Mouse (Mus musculus): ENCODE results near the gene Ahnak. TPM values are rescaled to one million over a fixed set of nuclear protein-coding genes. Genes with fewer than 3 reads are reported as not detected.
"Not testable (repeated sequence)": the region's sequence is repeated elsewhere in the genome, so short reads cannot be mapped to it uniquely, and the experiment has no call there.

Gene Ahnak
- total RNA-seq, 2 experiments from 2014 or later = 15.7 to 23.9 TPM

DNA sequence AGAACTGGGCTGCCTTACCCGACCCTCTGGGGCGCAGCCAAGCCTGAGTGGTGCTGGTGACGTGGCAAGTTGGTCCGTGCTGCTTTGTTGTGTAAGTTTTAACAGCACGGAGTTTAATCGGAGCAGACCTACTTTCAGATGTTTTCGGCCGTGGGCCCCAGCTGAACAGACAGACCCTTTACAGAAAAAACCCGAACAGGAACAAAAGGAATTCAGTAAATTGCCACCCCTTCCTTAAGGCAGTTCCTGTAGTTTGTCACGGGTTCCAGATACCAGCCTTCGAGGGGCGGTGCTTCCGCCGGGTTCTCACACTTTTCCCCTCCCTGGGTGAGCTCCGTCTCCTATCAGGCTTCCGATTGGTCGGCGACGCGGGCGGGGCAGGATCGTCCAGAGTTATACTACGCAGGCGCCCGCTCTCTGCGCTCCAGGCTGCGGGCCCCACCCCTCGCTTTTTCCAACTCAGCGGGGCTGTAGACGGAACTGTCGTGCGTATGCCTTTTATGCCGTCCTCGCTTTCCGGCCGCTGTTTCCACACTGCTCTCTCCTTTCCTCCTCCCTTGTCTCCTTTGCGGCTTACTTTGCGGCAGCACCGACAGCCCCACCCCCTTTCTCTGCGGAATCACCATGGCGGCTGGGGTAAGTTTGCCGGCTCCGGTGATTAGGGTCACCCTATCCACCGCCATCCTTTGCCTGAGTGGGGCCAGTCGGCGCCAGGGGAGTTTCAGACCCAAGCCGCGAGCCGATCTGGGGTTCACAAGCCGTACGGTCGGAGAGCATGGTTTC, 22.3 kb upstream of the Ahnak start, which contains the start of gene Eef1g:
Gene Eef1g (plus strand): TSS at position 452 of the 783 bp plus-strand sequence.
- intact Hi-C loops (cut with DNase I) = no loop called here
- peak; percentile 99 to 100 for DNase-seq (ENCODE audit: low spot score in 2 of 2)

DNA sequence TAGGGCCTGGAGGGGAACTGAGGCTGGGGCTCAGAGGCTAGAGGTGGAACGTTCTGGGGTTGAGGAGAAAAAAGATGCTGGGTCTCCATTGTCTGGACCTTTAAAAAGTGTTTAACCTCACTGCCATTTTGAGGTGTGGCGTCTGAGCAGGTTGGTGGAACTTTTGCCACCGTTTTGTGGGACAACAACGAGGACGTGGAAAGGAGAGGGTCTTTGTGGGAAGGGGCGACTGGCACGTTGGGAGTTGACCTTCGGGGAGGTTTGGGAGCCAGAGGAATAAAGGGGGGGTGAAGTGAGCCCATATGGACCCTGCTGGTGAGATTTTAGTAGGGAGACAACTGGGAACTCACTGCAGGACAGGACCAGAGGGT, 21.7 kb upstream of the Ahnak start:
- no peak for DNase-seq (ENCODE audit: low spot score in 2 of 2)
- intact Hi-C loops (cut with DNase I) = no loop called here

DNA sequence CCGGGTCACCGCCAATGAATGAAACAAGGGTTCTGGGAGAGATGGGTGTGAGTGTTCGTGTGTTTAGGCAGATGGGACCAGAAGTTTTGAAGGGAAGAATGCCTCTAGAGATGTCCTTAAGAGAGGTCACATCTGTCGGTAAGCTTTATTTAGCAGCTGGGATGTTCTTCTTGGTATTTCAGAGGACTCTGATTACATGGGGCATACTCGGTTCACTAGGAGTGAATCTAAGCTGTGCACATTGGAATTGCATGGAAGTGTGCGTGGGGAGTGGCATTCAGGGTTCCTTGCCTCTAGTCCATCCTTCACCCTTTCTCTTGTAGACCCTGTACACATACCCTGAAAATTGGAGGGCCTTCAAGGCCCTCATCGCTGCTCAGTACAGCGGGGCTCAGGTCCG, 21.2 kb upstream of the Ahnak start:
- intact Hi-C loops (cut with DNase I) = no loop called here
- no peak for DNase-seq (ENCODE audit: low spot score in 2 of 2)

DNA sequence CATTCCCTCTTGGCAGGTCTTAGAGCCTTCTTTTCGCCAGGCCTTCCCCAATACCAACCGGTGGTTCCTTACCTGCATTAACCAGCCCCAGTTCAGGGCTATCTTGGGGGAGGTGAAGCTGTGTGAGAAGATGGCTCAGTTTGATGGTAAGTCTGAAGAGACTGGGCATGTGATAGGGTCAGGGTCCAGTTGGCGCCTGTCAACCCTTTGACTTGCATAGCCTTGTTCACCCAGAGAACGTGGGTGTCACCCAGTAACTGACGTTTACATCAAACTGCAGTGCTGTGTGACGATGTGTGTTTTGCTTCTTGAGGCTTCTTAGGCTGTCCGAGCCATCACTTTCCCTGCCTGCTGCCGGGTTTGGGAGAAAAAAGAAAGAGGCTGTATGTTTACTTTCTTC, 16.6 kb upstream of the Ahnak start:
- DNase-seq (ENCODE audit: low spot score in 2 of 2); intact Hi-C loops (cut with DNase I): not testable (repeated sequence)

DNA sequence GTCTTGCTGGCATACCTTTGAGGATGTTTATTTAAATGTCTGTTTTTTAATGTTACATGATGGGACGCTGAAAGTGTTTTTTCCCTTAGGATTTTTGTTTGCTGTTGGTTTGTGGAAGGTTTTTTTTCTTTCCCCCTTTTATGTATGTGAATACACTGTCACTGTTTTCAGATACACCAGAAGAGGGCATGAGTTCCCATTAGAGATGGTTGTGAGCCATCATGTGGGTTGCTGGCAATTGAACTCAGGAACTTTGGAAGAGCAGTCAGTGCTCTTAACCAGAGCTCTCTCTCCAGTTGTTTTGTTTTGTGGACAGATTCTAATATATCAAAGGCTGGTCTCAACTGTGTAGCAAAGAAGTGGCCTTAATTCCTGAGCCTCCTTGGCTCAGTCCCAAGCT, 14.4 kb upstream of the Ahnak start:
- no peak for DNase-seq (ENCODE audit: low spot score in 2 of 2)
- intact Hi-C loops (cut with DNase I) = loop anchor here (5.0 kb wide), 1 partner anchor 138 kb away; no protein-coding TSS in a partner anchor

DNA sequence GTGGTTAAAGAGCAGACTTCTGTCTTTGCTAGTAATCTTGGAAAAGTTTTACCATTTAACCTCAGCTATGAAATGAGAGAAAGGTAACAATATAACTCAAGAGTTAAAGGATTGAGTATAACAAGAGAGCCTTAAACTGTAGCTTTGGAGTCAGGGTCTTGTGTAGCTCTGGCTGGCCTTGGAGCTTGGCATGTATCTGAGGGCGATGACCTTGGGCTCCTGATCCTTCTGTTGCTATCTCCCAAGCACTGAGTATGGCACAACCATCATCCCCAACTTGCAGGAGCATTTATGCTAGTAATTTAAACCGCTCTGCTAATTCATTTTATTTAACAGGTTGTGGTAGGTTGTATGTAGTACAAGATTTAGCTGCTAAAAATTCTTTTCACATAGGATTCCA, 13.6 kb upstream of the Ahnak start:
- intact Hi-C loops (cut with DNase I) = loop anchor here (5.0 kb wide), 1 partner anchor 137 kb away; no protein-coding TSS in a partner anchor
- no peak for DNase-seq (ENCODE audit: low spot score in 2 of 2)

DNA sequence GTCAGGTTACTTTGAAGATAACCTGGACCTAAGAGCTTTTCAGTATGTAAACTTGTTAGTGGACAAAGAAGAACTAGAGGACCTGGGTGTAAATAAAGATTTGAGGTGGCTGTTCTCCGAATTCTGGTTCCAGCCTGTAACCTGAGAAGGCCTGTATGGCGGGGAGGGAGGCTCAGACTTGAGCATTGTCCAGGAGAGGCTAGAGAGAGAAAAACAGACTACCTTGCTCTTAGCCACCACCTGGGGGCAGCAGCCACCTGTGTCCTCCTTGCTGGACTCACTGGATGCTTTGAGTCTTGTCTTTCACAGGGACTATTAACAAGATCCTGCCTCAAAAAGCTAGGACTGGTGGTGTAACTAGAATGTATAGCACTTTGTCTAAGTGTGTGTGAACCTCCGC, 12.5 kb upstream of the Ahnak start:
- intact Hi-C loops (cut with DNase I) = loop anchor here (2.0 to 5.0 kb wide), 2 partner anchors 106 to 136 kb away; no protein-coding TSS in a partner anchor
- no peak for DNase-seq (ENCODE audit: low spot score in 2 of 2)

DNA sequence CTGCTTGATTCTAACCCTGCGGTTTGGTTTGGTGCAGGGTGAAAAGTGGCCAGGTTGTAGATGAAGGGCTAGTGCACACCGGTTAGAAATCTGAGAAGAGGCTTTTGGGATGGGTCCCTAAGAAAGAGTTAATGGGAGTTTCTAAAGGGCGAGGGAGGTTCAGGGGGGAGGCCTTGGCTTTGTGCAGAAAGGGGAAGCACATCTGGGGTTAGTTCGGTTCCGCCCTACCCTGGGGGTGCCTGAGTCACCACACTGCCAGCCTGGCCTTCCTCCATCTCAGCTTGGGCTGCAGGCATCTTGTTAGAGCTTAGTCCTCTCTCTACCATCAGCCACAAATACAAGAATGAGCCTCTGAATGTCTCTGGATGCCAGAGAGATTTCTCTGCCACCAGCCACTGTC, 8.3 kb upstream of the Ahnak start:
- intact Hi-C loops (cut with DNase I) = no loop called here

DNA sequence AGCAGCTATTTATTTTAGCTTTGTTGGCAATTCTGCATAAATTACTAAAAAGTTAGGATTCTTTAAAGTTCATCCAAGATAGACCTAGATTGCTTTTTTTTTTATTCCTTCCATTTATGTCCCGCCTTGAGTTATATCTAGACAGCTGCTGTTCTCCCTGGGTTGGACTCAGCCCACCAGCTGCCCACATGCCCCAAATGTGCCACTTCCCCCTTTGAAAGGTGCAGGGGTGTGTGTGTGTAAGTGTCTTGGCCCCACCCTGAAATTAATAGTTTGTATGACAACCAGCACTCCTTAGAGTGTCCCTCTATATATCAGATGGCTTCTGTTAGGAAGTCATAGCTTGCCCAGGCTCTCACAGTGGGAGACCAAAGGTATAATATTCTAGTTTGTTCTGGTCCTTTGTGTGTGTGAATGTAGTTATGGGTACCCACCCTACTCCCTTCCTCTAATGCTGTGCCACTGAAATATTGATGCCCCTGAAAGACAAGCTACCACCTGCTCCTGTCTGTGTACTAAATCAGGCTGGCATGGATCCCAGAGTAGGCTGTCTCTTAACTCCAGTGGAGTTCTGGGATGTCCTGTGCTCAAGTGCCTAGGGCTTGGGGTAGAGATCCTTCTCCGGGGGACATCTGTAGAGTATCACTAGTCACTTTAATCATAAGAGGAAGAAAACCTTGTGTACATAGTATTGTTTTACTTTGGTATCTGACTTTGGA, 7.5 kb upstream of the Ahnak start:
- intact Hi-C loops (cut with DNase I) = no loop called here
- no peak for DNase-seq (ENCODE audit: low spot score in 2 of 2)

More for the DNA sequence above, 8.3 kb upstream of the Ahnak start:
- no peak for DNase-seq (ENCODE audit: low spot score in 2 of 2)

DNA sequence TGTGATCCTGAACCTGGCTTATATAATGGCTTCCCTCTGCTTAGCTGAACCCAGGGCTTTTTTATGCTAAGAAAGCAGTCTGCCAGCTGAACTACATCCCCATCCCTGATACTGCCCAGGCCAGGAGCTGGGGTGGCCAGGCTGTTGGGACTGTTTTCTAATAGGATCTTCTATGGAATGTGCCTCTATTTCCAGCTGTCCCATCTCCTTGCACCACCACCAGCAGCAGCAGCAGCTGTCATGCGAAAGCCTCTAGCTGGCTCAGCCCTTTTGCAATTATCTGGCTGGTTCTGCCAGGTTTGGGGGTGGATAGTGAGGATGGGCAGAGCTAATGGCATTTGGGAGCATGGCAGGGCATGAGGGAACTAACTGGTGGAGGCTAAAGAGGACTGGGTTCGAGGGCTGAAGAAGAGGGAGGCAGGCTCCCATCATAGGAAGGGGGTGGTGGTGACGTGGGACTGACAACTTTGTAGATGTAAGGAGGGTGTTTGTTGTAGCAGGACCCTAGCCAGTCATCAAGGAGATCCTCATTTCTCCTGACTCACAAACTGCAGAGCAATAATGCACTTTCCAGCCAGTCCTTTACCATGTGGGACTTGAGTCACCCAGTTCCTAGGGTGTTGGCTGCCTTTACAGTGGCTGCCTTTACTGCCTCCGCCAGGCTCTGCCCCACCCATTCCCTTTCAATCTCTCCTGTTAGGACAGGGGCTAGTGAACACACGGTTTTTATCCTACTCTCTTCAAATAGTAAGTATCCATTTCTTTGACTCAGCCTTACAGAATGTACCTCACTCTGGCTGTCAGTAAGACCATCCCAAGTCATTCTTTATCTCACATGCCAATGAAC, 6.6 kb upstream of the Ahnak start:
- intact Hi-C loops (cut with DNase I) = no loop called here
- DNase-seq (ENCODE audit: low spot score in 2 of 2) = no peak

DNA sequence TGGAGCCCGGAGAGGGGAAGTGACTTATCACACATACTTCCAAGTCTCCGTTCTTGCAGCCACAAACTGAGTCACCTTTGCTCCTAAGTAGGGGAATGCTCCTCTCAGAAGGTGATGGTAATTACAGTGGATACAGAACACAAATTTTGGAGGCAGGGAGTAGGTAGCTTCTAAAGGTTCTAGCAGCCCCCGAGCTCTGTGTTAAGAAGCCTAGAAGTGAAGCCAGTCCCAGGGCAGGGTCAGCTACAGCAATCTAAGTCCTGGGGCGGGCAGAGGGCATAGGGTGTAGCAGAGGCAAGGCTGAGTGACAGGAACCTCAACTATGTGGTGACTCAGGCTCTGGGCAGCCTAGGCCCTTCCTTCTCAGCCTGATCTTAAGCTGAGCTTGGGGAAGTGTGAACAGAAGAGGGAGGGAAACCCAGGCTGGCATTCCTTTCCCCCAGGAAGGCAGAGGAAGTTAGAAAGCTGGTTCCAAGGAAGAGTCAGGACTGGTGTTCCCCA, 5.9 kb upstream of the Ahnak start:
- no peak for DNase-seq (ENCODE audit: low spot score in 2 of 2)
- intact Hi-C loops (cut with DNase I) = no loop called here

DNA sequence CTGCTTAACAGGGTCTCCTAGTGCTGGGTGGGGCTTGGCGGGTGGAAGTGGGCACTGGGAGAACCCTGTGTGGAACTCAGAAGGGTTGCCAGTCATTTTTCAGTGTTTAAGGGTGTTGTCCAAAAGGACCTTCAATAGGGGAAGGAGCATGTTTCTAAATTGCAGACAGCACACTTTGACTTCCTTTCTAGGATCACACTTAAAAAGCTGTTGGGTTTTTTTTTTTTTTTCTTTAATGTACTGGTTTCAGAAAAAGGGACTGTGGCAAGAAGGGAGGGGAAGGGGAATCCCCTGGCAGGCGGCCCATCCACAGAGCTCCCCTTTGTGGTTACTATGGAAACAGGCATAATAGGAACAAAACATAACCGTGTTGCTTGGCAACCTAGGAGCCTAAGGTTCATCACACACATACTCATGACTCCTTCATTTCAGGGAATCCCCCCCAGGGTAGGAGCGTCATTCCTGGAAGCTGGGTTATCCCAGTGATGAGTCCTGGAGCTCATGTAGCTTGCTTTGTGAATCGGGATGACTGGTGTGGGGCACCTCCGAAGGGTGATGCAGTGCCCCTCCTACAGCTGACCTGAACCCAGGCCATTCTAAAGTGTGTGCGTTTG, 4.7 kb upstream of the Ahnak start:
- intact Hi-C loops (cut with DNase I) = no loop called here
- DNase-seq (ENCODE audit: low spot score in 2 of 2) = peak; percentile 70 to 89

DNA sequence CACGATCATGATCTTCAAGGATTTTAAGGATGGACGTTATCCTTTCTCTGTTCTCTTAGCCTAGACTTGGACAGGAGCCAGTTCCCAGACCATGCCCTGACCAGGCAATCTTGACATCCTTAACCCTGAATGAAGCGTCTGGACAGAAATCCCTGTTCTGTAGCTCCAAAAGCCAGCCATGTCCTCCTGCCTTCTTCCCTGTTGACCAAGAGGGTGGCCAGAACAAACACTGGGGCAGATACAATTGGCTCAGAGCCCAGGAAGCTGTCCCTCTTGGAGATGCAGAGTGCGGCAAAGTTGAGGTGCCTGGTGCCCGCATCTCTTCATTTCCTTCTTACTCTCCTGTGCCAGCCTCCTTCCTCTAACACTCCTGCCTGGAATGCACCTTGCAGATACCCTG, 3.2 kb upstream of the Ahnak start:
- intact Hi-C loops (cut with DNase I) = no loop called here
- no peak for DNase-seq (ENCODE audit: low spot score in 2 of 2)

DNA sequence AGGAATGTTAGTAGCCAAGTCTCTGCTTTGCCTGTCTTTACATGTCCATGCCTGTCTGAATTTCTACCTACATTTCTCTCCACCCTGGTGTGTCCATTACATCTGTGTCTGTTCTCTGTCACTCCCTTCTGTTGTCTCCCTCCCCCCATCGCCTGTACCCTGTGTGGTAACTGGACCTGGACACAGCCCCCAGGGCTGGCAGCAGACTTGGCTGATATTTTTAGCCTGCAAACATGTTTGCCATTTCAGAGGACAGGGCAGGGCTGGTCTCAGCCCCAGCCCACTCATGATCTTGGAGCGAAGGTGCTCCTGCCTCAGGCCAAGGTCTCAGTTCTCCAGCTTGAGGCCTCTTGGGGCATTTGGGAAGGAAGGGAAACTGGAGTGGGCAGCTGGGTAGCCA, 1.3 kb upstream of the Ahnak start:
- intact Hi-C loops (cut with DNase I) = no loop called here
- DNase-seq (ENCODE audit: low spot score in 2 of 2) = no peak

DNA sequence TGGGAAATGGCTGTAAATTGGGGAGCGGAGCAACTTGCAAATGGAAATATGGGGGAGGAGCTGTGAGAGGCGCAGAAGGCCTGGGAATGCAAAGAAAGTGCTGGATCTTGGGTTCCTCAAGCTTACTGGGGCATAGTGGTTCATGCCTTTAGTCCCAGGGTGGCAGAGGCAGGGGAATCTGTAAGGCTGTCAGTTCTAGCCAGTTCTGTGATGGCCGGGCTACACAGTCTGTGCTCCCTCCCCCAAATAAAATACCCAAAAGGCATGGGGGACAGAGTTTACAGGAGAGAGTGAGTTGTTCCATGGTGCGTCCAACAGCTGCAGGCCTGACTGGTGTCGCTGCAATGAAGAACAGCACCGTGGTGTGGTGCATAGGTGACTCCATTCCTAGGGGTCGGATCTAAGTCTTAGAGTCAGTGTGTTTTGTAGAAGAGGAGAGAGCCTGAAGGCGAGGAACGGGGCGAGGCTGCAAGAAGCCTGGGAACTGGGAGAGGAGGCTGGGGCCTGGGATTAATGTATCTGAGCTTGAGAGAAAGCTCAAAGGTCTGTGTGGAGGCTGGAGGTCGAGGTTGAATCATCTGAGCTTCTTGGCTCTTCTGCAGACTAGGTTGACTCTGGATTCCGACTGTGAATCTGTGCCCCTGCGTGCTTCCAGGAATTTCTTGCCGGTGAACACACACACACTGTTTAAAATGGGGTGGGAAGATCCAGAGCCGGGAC, 578 bp upstream of the Ahnak start:
- intact Hi-C loops (cut with DNase I) = no loop called here
- no peak for DNase-seq (ENCODE audit: low spot score in 2 of 2)

DNA sequence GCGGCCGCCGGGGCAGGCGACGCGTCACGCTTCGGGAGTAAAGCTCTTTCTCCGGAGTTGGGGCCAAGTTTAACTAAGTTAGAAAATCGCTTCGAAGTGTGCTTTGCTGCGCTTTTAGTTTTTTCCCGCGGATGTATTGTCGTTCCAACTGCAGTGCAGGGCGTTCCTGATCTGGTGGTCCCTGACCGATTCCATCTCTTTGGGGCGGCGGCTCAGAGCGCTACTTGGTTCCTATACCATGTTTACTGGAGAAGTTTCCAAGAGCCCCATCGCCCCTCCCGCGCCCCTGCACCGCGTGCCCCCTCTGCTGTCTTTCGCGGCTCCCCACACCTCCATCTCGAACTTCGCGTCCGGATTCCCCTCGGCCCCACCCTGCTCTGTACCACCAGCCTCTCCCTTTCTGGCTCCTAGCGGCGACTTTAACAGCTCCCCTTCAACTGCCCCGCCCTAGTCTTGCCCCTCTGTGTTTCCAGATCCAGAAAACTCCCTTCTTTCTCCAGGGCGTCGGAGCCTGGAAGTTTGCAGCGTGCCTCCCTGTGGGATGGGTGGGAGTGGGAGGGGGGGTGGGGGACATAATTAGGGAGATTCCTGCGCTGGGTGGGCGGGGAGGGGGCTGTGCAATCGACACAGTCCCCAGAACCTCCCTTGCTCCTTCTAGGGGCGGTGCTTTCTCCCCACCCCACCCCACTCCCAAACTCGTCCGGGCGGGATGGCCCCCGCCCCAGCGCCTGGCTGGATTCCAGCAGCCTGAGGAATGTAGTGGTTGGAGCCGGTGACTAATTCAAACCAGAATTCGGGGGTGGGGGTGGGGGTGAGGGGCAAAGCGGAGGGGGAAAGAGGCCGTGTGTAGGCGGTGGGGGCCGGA, 715 bp downstream of the Ahnak start:
- no peak for DNase-seq (ENCODE audit: low spot score in 2 of 2)
- intact Hi-C loops (cut with DNase I) = no loop called here

DNA sequence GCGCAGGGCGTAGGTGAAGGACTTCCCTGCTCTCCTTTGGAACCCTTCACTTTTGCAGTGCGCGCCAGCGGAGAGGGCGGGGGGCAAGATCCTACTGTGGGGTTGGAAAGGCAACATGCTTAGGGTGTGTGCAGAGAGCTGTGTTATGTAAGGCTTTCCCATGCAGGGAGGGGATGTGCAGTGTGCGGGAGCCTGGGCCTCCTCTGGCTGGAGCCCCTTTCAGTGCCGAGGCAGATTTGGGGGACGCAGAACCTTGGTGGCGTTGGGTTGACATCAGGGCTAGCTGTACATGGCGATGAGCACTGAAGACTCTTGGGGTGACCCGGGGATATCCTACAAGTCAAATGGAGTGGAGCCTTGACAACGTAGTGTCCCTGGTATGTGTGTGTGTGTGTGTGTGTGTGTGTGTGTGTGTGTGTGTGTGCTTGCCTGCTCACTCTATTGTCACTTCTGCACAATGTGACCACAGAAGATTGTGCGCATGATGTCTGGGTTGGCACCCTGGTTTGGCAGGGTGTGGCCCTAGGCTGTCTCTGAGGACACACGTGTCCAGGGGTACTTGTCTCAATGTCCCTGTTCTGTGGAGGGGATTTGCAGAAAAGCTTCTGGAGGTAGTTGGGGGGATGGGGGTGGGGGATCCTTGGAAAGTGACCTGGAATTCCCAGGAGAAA, 1.5 kb downstream of the Ahnak start:
- no peak for DNase-seq (ENCODE audit: low spot score in 2 of 2)
- intact Hi-C loops (cut with DNase I) = no loop called here

Measured in left cerebral cortex, postnatal 14 days (tissue).